Mouse (Mus musculus) right cerebral cortex, postnatal 10 days (tissue): ENCODE measurements around the gene 4930455H04Rik.

Source experiments
- DNase-seq, 2 experiments: peaks; one replicate each; pipeline ENCODE4 v3.0.0; 2021; ENCODE audit warnings: low spot score in 2 of 2

The 4930455H04Rik gene

GRCm38 (mm10) chr3:116967967-116968366 lies at the start of gene 4930455H04Rik:
Gene 4930455H04Rik (plus strand): TSS chr3:116968267.
- DNase-seq: no peak

- DNase-seq: no peak
Observed at GRCm38 (mm10) chr3:116921535-116921934, 46.5 kb upstream of the 4930455H04Rik start.

- no peak for DNase-seq
Observed at GRCm38 (mm10) chr3:116923042-116923441, 45.0 kb upstream of the 4930455H04Rik start.

- no peak for DNase-seq
Observed at GRCm38 (mm10) chr3:116928994-116929393, 39.1 kb upstream of the 4930455H04Rik start.

DNA sequence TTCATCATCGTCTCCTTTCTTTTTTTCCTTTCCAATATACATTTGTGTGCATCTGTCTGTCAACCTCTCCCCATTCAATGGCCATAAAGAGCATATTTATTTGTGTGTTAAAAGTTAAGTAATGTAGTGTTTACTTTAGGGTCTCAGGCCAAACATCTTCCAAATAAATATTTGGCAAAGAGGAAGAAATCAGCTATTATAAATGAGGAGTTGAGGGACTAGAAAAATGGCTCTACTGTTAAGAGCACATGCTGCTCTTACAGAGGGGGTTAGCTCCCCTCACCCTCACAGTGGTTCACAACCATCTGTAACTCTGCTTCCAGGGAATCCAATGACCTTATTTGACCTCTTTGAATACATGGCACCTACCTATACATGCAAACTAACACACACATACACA lies 34.9 kb upstream of the 4930455H04Rik start:
- DNase-seq: no peak

DNA sequence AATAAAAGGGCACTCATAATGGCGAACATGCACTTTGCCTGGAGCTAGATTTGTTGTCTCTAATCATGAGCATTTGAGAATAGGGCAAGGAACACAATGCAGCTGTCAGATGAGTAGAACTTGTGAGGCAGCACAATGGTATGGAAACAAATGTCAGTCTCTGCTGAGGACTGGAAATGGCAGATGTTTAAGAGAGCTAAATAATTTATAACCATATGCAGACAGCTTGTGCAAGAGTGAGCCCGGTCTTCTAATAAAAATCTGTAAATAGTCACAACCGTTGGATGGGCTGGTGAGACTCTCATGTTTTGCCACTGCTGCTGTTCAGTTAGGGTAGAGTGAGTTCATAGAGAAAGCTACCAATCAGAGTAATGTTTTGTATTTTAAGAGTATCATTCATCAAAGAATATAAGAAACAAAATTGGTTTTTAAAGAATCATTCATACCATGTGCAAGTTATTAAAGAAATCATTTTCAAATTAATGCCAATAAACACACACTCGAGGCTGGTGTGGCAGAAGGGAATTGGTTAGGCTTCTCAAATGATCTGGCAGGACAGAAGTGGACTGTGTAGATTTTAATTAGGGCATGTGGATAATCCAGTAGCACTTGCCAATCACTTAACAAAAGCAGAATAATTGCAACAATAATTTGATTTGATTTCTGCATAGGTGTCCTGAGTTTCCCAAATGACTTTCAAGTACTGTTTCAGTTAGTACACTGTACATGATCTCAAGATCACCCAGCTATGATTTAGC lies 31.0 kb upstream of the 4930455H04Rik start:
- DNase-seq: no peak

DNA sequence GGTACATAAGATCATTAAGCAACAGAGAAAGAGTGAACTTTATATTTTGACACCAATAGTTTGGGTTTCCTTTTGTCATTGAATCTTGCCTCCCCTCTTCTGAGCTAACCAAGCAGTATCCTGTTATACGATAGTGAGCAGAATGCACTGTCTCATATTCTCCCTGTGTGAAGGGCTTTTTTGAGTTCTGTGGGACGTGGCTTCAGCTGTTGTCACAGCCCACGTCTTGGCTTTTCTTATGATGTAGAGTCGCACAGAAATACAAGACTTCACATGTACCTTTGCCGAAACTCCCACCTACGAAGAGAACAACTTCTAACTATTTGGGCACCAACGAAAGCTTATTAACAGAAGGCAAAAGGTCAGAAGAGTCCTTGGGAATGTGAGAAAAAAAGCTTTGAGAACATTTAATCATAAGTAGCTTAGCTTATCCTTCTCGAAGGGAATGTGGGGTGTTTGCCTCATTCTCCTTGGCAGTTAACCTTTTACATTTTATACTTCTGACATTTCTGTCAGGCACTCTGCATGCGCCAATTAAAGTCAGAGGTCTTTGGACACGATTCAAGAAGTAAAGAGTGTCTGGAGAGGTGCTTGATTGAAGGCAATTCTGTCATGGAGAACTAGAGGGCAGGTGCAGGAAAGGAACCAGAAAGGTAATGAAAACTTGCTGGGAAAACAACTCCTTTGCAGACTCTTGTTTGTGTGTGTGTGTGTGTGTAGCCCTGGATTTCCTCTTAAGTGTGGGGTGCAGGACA lies 27.1 kb upstream of the 4930455H04Rik start:
- peak; percentile 37 to 64 for DNase-seq

- no peak for DNase-seq
Observed at GRCm38 (mm10) chr3:116941559-116942117, 26.4 kb upstream of the 4930455H04Rik start.

GRCm38 (mm10) chr3:116942751-116943150 lies 25.3 kb upstream of the 4930455H04Rik start:
- no peak for DNase-seq

DNA sequence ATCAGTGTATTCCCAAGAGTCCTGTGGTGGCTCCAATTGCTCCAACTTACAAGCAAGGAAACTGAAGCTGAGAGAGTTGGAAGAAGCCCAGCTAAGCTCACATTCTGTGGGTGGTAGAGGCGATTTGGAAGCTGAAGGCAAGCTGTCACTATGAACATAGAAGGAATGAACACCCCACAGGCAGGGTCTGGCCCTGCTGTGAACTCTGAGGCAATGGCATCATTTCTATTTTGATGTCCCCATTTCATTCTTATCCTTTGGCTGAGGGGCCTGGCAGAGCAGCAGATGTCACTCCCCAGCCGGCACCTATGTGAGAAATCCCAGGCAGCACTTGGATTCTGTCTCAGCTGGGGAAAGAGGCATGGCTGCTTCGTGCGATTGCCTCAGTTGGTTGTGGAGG lies 24.6 kb upstream of the 4930455H04Rik start:
- DNase-seq: no peak

GRCm38 (mm10) chr3:116946476-116946875 lies 21.6 kb upstream of the 4930455H04Rik start:
- no peak for DNase-seq

DNA sequence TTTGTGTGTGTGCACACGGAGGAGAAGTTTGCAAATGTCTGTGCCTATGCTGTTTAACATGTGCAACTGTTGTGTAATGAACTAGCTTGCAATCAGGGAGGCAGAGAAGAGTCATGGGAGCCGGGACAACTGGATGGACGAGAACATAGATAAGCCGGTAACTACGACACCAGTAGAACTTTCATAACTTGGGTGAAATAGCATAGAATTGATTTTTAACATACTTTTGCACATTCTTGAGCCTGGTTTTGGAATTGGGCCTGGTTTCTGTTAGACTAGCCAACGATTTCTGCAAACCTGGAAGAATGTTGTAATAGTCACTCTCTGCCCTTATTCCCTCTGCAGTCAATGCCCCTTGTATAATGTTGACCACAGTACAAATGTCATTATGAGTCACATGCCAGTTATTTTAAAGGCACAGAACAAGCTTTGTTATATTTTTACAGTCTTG lies 17.4 kb upstream of the 4930455H04Rik start:
- DNase-seq: no peak

GRCm38 (mm10) chr3:116951489-116951888 lies 16.6 kb upstream of the 4930455H04Rik start:
- DNase-seq: no peak

DNA sequence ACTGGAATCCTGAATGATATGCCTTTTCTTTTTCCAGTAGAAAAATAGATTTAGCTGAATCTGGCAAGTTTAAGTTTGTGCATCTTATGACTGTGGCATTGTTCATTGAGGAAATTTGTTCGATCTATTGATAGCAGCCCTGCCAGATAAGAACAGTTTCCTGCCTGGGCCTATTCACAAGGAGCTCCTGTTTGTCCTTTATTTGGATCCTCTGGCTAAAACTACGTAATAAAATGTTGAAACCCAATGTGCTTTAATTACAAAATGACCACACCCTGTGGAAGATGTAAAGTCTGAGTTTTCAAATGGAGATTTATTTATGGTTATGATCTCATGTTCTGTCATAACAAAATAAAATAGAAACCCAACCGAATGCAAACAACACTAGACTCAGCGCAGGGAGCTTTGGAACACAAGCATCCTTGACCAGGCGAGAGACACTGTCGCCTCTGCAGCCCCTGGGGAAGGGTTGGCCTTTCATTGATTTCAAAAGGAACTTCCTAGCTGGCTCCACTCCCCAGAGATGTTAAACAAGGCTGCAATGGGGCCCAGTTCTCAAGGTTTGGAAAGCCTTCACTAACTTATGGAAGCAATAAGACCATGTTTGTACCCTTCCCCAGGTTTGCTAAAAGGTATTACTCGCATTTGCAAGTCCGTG lies 15.7 kb upstream of the 4930455H04Rik start:
- DNase-seq: no peak

DNA sequence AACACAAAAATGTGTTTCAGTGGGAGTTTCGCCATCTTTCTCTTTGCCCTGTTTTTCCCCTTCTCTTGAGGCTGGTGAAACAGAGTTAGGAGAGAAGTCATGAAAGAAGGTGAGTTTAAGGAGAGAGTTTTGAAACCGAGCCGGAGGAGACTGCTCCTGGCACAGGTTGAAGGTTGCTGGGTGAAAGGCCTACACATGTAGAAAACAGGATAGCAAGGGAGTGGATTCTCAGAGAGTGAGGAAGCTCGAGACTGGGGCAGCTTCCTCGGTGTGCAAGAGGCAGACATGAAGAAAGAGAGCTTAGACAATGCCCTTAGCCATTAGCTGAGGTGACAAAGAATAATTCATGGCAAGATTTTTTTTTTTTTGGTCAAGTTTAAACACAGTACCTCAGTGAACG lies 14.7 kb upstream of the 4930455H04Rik start:
- no peak for DNase-seq

DNA sequence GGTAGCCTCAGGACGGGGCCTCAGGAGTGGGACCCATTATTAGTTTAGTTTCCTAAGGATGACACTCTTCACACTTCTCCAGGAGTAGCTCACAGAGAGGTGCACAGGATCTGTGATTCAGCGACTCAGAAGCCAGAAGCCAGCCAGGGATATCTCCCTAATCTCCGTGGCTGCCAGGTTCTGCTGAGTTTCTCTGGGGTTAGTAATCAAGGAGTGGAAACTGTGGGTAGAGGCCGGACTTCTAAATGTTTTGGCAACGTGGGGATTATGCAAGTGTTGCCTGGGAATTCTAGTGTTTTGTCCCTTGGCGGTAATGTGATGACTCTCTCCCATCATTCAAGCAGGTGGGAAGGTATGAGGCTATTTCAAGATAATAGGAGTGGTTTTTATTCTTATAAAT lies 13.0 kb upstream of the 4930455H04Rik start:
- no peak for DNase-seq

GRCm38 (mm10) chr3:116960414-116960813 lies 7.7 kb upstream of the 4930455H04Rik start:
- DNase-seq: no peak

GRCm38 (mm10) chr3:116961354-116962142 lies 6.5 kb upstream of the 4930455H04Rik start:
- no peak for DNase-seq

DNA sequence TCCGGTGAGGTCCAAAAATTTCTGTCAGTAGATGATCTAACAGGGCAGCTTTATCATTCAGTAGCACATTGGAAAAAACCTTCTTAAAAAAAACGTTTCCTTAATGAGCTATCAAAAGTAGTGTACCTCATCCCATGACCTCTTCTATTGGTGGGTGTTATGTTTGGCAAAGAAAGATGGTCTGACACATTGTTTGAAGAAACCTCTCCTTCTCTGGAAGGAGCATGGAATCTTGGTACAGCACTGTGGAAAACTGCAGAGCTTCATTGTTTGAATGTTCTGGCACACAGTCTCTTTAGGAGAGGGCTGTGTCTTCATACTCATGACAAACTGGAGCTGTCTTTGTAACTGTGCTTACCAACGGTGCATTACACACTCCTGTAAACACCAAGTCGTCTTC lies 4.9 kb upstream of the 4930455H04Rik start:
- DNase-seq: no peak

DNA sequence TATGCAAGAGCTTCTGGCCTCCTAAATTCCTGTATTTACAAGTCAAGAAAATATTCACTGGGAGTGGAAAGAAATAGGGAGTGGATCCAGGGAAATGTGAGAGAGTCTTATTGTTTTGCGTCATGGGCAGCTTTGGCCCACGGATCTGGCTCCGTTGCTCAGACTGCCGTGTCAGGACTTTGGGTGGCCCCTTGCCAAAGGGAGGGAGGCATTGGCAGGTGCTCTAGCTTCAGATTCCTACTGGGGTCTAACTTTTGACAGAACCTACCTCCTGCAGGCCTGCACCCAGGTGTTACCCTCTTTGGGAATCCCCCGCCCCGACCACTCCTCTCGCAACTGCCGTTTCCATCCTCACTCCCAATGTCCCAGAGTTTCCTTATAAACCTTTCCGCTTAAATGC lies 3.6 kb upstream of the 4930455H04Rik start:
- peak in 1 of 2 experiments; percentile 49 for DNase-seq

- DNase-seq: peak; percentile 65 to 69
Observed at GRCm38 (mm10) chr3:116966225-116966624, 1.8 kb upstream of the 4930455H04Rik start.
